Mouse (Mus musculus): ENCODE results near the gene Igf2bp1. TPM values are rescaled to one million over a fixed set of nuclear protein-coding genes. Genes with fewer than 3 reads are reported as not detected.
A peak's percentile ranks its signal among the peaks of the same experiment; 100 is the strongest.

Igf2bp1 gene
- polyA plus RNA-seq, 1 experiment = 13.4 TPM

- TF ChIP-seq CTCF (IDR thresholded peaks at IDR 0.05; ENCODE audit: borderline replicate concordance, extremely low read depth, insufficient read depth, insufficient read length) (no peak), POLR2A (IDR thresholded peaks at IDR 0.05; ENCODE audit: borderline replicate concordance, extremely low read depth, insufficient read depth, insufficient read length, poor library complexity, severe bottlenecking) (peak; percentile 67)
- peak; percentile 96 for DNase-seq (ENCODE audit: low read depth)
Observed at GRCm38 (mm10) chr11:96006852-96007515, 1.2 kb upstream of the Igf2bp1 start.

- TF ChIP-seq POLR2A (IDR thresholded peaks at IDR 0.05; ENCODE audit: borderline replicate concordance, extremely low read depth, insufficient read depth, insufficient read length, poor library complexity, severe bottlenecking) (0 out of 2 replicates have a peak, but pooled peaks have one; percentile 5), CTCF (IDR thresholded peaks at IDR 0.05; ENCODE audit: borderline replicate concordance, extremely low read depth, insufficient read depth, insufficient read length) (no peak)
- peak; percentile 82 for DNase-seq (ENCODE audit: low read depth)
Observed at GRCm38 (mm10) chr11:96006367-96006851, 669 bp upstream of the Igf2bp1 start.

GRCm38 (mm10) chr11:96004793-96005402 lies 842 bp downstream of the Igf2bp1 start:
- peak; percentile 63 for DNase-seq (ENCODE audit: low read depth)
- TF ChIP-seq CTCF (IDR thresholded peaks at IDR 0.05; ENCODE audit: borderline replicate concordance, extremely low read depth, insufficient read depth, insufficient read length) (no peak), POLR2A (IDR thresholded peaks at IDR 0.05; ENCODE audit: borderline replicate concordance, extremely low read depth, insufficient read depth, insufficient read length, poor library complexity, severe bottlenecking) (no peak)

GRCm38 (mm10) chr11:96003969-96004792 lies 1.6 kb downstream of the Igf2bp1 start:
- DNase-seq (ENCODE audit: low read depth) = peak; percentile 63
- TF ChIP-seq CTCF (IDR thresholded peaks at IDR 0.05; ENCODE audit: borderline replicate concordance, extremely low read depth, insufficient read depth, insufficient read length) (no peak), POLR2A (IDR thresholded peaks at IDR 0.05; ENCODE audit: borderline replicate concordance, extremely low read depth, insufficient read depth, insufficient read length, poor library complexity, severe bottlenecking) (no peak)

- TF ChIP-seq POLR2A (IDR thresholded peaks at IDR 0.05; ENCODE audit: borderline replicate concordance, extremely low read depth, insufficient read depth, insufficient read length, poor library complexity, severe bottlenecking) (no peak), CTCF (IDR thresholded peaks at IDR 0.05; ENCODE audit: borderline replicate concordance, extremely low read depth, insufficient read depth, insufficient read length) (no peak)
- peak; percentile 78 for DNase-seq (ENCODE audit: low read depth)
Observed at GRCm38 (mm10) chr11:96003100-96003900, 2.4 kb downstream of the Igf2bp1 start.

- TF ChIP-seq POLR2A (IDR thresholded peaks at IDR 0.05; ENCODE audit: borderline replicate concordance, extremely low read depth, insufficient read depth, insufficient read length, poor library complexity, severe bottlenecking) (no peak), CTCF (IDR thresholded peaks at IDR 0.05; ENCODE audit: borderline replicate concordance, extremely low read depth, insufficient read depth, insufficient read length) (peak; percentile 1; the same call in 1 of the 2 replicates)
Observed at GRCm38 (mm10) chr11:95994151-95994550, 11.6 kb downstream of the Igf2bp1 start.

GRCm38 (mm10) chr11:95990886-95991708 lies 14.6 kb downstream of the Igf2bp1 start:
- no peak for TF ChIP-seq CTCF (IDR thresholded peaks at IDR 0.05; ENCODE audit: borderline replicate concordance, extremely low read depth, insufficient read depth, insufficient read length)
- no peak for TF ChIP-seq POLR2A (IDR thresholded peaks at IDR 0.05; ENCODE audit: borderline replicate concordance, extremely low read depth, insufficient read depth, insufficient read length, poor library complexity, severe bottlenecking)
- peak; percentile 87 for DNase-seq (ENCODE audit: low read depth)

More at GRCm38 (mm10) chr11:95994151-95994550, 11.6 kb downstream of the Igf2bp1 start:
- DNase-seq (ENCODE audit: low read depth) = no peak

GRCm38 (mm10) chr11:95990431-95990830 lies 15.3 kb downstream of the Igf2bp1 start:
- DNase-seq (ENCODE audit: low read depth) = no peak
- TF ChIP-seq CTCF (IDR thresholded peaks at IDR 0.05; ENCODE audit: borderline replicate concordance, extremely low read depth, insufficient read depth, insufficient read length) = no peak
- TF ChIP-seq POLR2A (IDR thresholded peaks at IDR 0.05; ENCODE audit: borderline replicate concordance, extremely low read depth, insufficient read depth, insufficient read length, poor library complexity, severe bottlenecking) = no peak

GRCm38 (mm10) chr11:95989864-95990263 lies 15.9 kb downstream of the Igf2bp1 start:
- TF ChIP-seq POLR2A (IDR thresholded peaks at IDR 0.05; ENCODE audit: borderline replicate concordance, extremely low read depth, insufficient read depth, insufficient read length, poor library complexity, severe bottlenecking) = no peak
- TF ChIP-seq CTCF (IDR thresholded peaks at IDR 0.05; ENCODE audit: borderline replicate concordance, extremely low read depth, insufficient read depth, insufficient read length) = no peak
- no peak for DNase-seq (ENCODE audit: low read depth)

GRCm38 (mm10) chr11:95988533-95988932 lies 17.2 kb downstream of the Igf2bp1 start:
- DNase-seq (ENCODE audit: low read depth) = peak; percentile 90
- no peak for TF ChIP-seq POLR2A (IDR thresholded peaks at IDR 0.05; ENCODE audit: borderline replicate concordance, extremely low read depth, insufficient read depth, insufficient read length, poor library complexity, severe bottlenecking)
- TF ChIP-seq CTCF (IDR thresholded peaks at IDR 0.05; ENCODE audit: borderline replicate concordance, extremely low read depth, insufficient read depth, insufficient read length) = no peak

All from brain, embryonic 14.5 days (tissue).